Mouse (Mus musculus) embryonic facial prominence, embryonic 10.5 days (tissue): Measurements from ENCODE around the gene B430306N03Rik. TPM values are rescaled to one million over a fixed set of nuclear protein-coding genes. Genes with fewer than 3 reads are reported as not detected.

Experiments used
- DNase-seq: peaks from one replicate; pipeline ENCODE4 v3.0.0-alpha.2; 2017; ENCODE audit warnings: low spot score
- H3K27ac ChIP-seq: fragments of 300-500 bp; sonication (generic); replicated peaks from 2 replicates; pipeline ENCODE4 v1.5.1; 2016; ENCODE audit warnings: mild to moderate bottlenecking
- H3K27me3 ChIP-seq: fragments of 300-500 bp; sonication (generic); replicated peaks from 2 replicates; pipeline ENCODE4 v1.6.1; 2016; ENCODE audit warnings: low read depth, mild to moderate bottlenecking; ENCODE audit not compliant: poor library complexity, severe bottlenecking
- H3K36me3 ChIP-seq: fragments of 300-500 bp; sonication (generic); replicated peaks from 2 replicates; pipeline ENCODE4 v1.6.1; 2016; ENCODE audit warnings: mild to moderate bottlenecking, moderate library complexity
- H3K4me1 ChIP-seq: fragments of 300-500 bp; sonication (generic); 2 replicates; pipeline ENCODE4 v1.6.1; 2016
- H3K4me3 ChIP-seq: fragments of 300-500 bp; sonication (generic); 2 replicates; pipeline ENCODE4 v1.5.1; 2016; ENCODE audit warnings: mild to moderate bottlenecking, moderate library complexity
- H3K9me3 ChIP-seq: fragments of 300-500 bp; sonication (generic); 2 replicates; pipeline ENCODE4 v1.6.1; 2016; ENCODE audit warnings: mild to moderate bottlenecking
- WGBS: fragments of 180-500 bp; shearing (Covaris S2); methylation state at CpG from one replicate; pipeline ENCODE4 v1.1.7; 2016; 5-methylcytosine and 5-hydroxymethylcytosine counted together
- polyA plus RNA-seq: library from polyadenylated mRNA; unstranded; fragments of >200 nt; fragmentation: Nextera tagmentation; extraction: Ambion mirVana; gene quantifications from 2 replicates; pipeline ENCODE4 v1.2.1, GENCODE M21; 2016

B430306N03Rik gene
- polyA plus RNA-seq, 1 experiment from 2014 or later, result not detected

GRCm38 (mm10) chr17:48321279-48321678 lies 5.3 kb downstream of the B430306N03Rik start:
- Histone ChIP-seq H3K27ac (no peak overlapping the region), H3K36me3 (no peaks in the 10 kb centered on the region), H3K9me3 (no peaks in the 10 kb centered on the region), H3K4me3 (no peak overlapping the region), H3K4me1 (no peaks in the 10 kb centered on the region), H3K27me3 (no peaks in the 10 kb centered on the region)
- 79% methylated on average over 2 of the region's 2 CpGs for WGBS
- no peak for DNase-seq

DNA sequence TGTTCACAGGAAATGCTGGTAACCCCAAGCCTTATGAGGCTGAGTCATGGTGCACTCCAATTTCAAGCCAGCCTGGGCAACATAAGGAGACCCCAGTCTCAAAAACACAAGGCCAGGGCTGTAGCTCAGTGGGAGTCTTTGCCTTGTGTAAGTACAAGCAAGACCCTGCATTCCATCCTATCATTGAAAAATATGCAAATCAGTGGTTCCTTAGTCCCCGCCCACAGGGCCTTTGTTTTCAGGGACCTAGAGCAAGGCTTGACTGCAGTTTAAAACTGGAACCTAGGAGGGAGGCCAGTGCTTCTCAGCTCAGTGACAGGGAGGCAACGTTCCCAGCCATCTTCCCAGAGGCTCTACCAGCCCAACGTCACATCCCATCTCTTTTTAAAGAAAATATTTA lies 7.3 kb downstream of the B430306N03Rik start:
- peaks cover 6% of the 10 kb centered on the region for H3K4me1 ChIP-seq
- H3K4me3 ChIP-seq, result no peak overlapping the region
- 73% methylated on average over 3 of the region's 3 CpGs for WGBS
- no peaks in the 10 kb centered on the region for H3K27me3 ChIP-seq
- H3K9me3 ChIP-seq, result no peaks in the 10 kb centered on the region
- no peak for DNase-seq
- H3K27ac ChIP-seq, result no peak overlapping the region
- no peaks in the 10 kb centered on the region for H3K36me3 ChIP-seq

DNA sequence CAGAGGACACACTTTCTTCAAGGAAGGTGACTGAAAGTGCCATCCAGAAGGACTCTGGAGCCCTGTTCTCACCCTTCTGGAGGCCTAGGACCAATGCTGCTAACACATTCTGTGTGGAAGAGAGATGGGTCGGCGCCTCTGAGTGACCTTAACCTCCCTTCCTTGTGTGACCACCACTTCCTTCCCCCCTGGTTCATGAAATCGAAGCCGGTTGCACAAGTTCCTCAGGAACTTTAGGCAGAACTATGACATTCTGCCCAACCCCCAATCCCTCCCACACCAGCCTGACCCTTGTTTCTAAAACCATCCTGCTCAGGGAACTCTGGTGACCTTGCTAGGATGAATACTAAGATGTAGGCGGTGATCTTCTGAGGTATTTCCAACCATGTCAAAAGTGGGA lies 8.3 kb downstream of the B430306N03Rik start:
- no peaks in the 10 kb centered on the region for H3K27me3 ChIP-seq
- no peak for DNase-seq
- H3K4me1 ChIP-seq, result peaks cover 6% of the 10 kb centered on the region
- no peak overlapping the region for H3K27ac ChIP-seq
- no peak overlapping the region for H3K4me3 ChIP-seq
- no peaks in the 10 kb centered on the region for H3K36me3 ChIP-seq
- H3K9me3 ChIP-seq, result no peaks in the 10 kb centered on the region
- WGBS, result 92% methylated on average over 5 of the region's 5 CpGs

GRCm38 (mm10) chr17:48325093-48325492 lies 9.2 kb downstream of the B430306N03Rik start:
- WGBS, result 93% methylated on average over 6 of the region's 6 CpGs

GRCm38 (mm10) chr17:48325638-48326037 lies 9.7 kb downstream of the B430306N03Rik start:
- Histone ChIP-seq H3K27ac (no peak overlapping the region), H3K4me1 (peaks cover 6% of the 10 kb centered on the region)
- WGBS, result 92% methylated on average over 11 of the region's 11 CpGs

More at GRCm38 (mm10) chr17:48325093-48325492, 9.2 kb downstream of the B430306N03Rik start:
- no peaks in the 10 kb centered on the region for H3K27me3 ChIP-seq
- H3K9me3 ChIP-seq, result no peaks in the 10 kb centered on the region
- H3K27ac ChIP-seq, result no peak overlapping the region
- peaks cover 6% of the 10 kb centered on the region for H3K4me1 ChIP-seq
- no peak overlapping the region for H3K4me3 ChIP-seq
- no peaks in the 10 kb centered on the region for H3K36me3 ChIP-seq
- no peak for DNase-seq

DNA sequence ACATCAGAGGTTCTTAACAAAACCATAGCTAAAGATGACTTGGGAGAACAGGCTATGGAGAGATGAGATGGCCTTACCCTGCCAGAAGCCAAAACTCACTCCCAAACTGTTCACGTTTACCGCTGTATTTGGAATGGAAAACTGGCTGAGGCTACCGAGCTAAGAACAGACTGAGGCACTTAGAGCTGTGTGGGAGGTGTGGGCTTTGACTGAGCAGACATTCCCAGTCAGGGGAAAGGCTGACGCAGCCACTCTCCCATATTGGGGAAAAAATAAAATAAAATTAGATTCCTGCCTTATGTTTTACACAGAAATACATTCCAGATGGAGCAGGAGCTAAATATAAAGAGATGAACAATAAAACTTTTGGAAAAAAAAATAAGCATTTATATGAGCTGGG lies 10.7 kb downstream of the B430306N03Rik start:
- Histone ChIP-seq H3K27ac (no peak overlapping the region), H3K4me1 (peaks cover 6% of the 10 kb centered on the region), H3K36me3 (no peaks in the 10 kb centered on the region), H3K4me3 (no peak overlapping the region), H3K9me3 (no peaks in the 10 kb centered on the region), H3K27me3 (no peaks in the 10 kb centered on the region)
- 84% methylated on average over 4 of the region's 4 CpGs for WGBS
- no peak for DNase-seq

More at GRCm38 (mm10) chr17:48325638-48326037, 9.7 kb downstream of the B430306N03Rik start:
- Histone ChIP-seq H3K27me3 (no peaks in the 10 kb centered on the region), H3K9me3 (no peaks in the 10 kb centered on the region), H3K36me3 (no peaks in the 10 kb centered on the region), H3K4me3 (no peak overlapping the region)
- DNase-seq, result no peak

GRCm38 (mm10) chr17:48332524-48332923 lies 16.6 kb downstream of the B430306N03Rik start:
- DNase-seq, result no peak
- H3K4me1 ChIP-seq, result peaks cover 6% of the 10 kb centered on the region
- WGBS, result 90% methylated on average over 2 of the region's 2 CpGs
- no peaks in the 10 kb centered on the region for H3K36me3 ChIP-seq
- H3K27ac ChIP-seq, result no peak overlapping the region
- no peaks in the 10 kb centered on the region for H3K27me3 ChIP-seq
- no peaks in the 10 kb centered on the region for H3K9me3 ChIP-seq
- H3K4me3 ChIP-seq, result no peak overlapping the region

DNA sequence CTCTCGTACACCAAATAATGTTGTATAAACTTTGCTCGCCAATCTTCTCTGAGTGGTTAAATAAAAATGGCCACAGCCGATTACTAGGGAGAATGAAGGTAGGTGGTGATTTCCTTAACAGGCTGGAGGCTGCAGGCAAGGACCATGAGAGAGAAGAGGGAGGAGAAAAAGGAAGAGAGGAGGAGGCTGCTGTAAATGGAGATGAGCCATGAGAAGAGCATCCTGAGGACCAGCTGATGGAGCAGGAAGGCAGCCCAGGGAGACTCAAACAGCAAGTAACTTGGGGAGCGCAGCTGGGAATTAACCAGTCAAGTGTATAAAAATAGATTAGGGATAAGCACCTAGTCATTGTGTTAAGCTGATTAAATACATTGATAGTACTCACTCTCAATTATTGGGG lies 18.2 kb downstream of the B430306N03Rik start:
- Histone ChIP-seq H3K27ac (no peak overlapping the region), H3K36me3 (no peaks in the 10 kb centered on the region), H3K4me1 (no peaks in the 10 kb centered on the region), H3K4me3 (no peak overlapping the region), H3K27me3 (no peaks in the 10 kb centered on the region), H3K9me3 (no peaks in the 10 kb centered on the region)
- no peak for DNase-seq
- WGBS, result 89% methylated on average over 4 of the region's 4 CpGs

- Histone ChIP-seq H3K27ac (no peak overlapping the region), H3K4me3 (no peak overlapping the region), H3K36me3 (no peaks in the 10 kb centered on the region), H3K4me1 (no peaks in the 10 kb centered on the region; the same call in 1 of the 2 replicates), H3K9me3 (no peaks in the 10 kb centered on the region), H3K27me3 (no peaks in the 10 kb centered on the region)
- 3% methylated on average over 6 of the region's 6 CpGs for WGBS
- DNase-seq, result peak; percentile 84
These were observed 20.9 kb downstream of the B430306N03Rik start for GRCm38 (mm10) chr17:48336857-48337256.

DNA sequence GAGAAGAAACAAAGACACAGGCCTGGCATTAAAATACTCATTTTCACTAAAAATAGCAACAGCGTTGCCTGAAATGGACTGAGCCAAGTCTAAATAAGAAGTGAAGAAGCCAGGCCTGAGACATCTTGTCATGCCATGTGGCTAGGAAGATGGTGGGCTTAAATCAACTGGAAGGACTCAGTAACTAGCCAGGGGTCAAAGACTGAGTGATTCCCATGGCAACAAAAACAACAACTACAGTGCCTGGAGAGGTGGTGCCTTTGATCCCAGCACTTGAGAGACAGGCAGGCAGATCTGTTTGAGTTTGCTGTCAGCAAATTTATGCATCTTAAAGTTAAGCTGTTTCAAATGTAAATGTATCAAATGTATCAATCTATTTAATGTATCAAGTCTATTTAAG lies 24.3 kb downstream of the B430306N03Rik start:
- no peak for DNase-seq
- H3K9me3 ChIP-seq, result no peaks in the 10 kb centered on the region
- no peak overlapping the region for H3K4me3 ChIP-seq
- no peaks in the 10 kb centered on the region for H3K27me3 ChIP-seq
- H3K36me3 ChIP-seq, result no peaks in the 10 kb centered on the region
- H3K4me1 ChIP-seq, result no peaks in the 10 kb centered on the region; the same call in 1 of the 2 replicates
- no peak overlapping the region for H3K27ac ChIP-seq
- WGBS, result 92% methylated on average over 1 of the region's 1 CpGs

GRCm38 (mm10) chr17:48341947-48342346 lies 26.0 kb downstream of the B430306N03Rik start:
- H3K4me1 ChIP-seq, result no peaks in the 10 kb centered on the region; the same call in 1 of the 2 replicates
- no peaks in the 10 kb centered on the region for H3K9me3 ChIP-seq
- no peaks in the 10 kb centered on the region for H3K36me3 ChIP-seq
- 78% methylated on average over 3 of the region's 3 CpGs for WGBS
- no peak overlapping the region for H3K4me3 ChIP-seq
- H3K27me3 ChIP-seq, result no peaks in the 10 kb centered on the region
- DNase-seq, result no peak
- no peak overlapping the region for H3K27ac ChIP-seq

GRCm38 (mm10) chr17:48343065-48343464 lies 27.1 kb downstream of the B430306N03Rik start:
- H3K36me3 ChIP-seq, result no peaks in the 10 kb centered on the region
- DNase-seq, result no peak
- 88% methylated on average over 2 of the region's 2 CpGs for WGBS
- no peak overlapping the region for H3K4me3 ChIP-seq
- H3K27me3 ChIP-seq, result no peaks in the 10 kb centered on the region
- no peaks in the 10 kb centered on the region for H3K9me3 ChIP-seq
- H3K27ac ChIP-seq, result no peak overlapping the region
- no peaks in the 10 kb centered on the region; the same call in 1 of the 2 replicates for H3K4me1 ChIP-seq

- H3K27ac ChIP-seq, result no peak overlapping the region
- no peaks in the 10 kb centered on the region for H3K36me3 ChIP-seq
- H3K27me3 ChIP-seq, result no peaks in the 10 kb centered on the region
- 88% methylated on average over 4 of the region's 4 CpGs for WGBS
- H3K4me1 ChIP-seq, result no peaks in the 10 kb centered on the region
- DNase-seq, result no peak
- H3K4me3 ChIP-seq, result no peak overlapping the region
- no peaks in the 10 kb centered on the region for H3K9me3 ChIP-seq
These were observed 29.9 kb downstream of the B430306N03Rik start for GRCm38 (mm10) chr17:48345824-48346223.

DNA sequence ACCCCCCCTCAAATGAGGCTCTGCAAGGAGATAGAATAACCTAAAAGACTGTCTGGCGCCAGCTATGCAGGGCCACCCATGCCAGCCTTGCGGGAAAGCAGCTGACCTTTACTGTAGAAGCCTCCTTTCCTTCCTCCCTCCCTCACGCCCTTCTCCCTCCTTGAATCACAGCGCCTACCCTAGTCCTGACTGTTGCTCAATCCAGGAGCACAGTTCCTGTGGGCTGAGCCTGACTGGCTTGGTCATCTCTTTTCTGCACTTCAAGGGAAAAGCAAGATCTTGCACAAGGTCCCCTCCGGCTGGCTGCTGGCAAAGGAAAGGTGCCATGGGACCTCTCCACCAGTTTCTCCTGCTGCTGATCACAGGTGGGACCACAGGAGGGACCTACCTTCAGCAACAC lies 30.3 kb downstream of the B430306N03Rik start, which contains the start of gene Trem2:
Trem2 (plus strand) TSS at position 171 of the 400 bp plus-strand sequence.
- H3K36me3 ChIP-seq, result no peaks in the 10 kb centered on the region
- H3K4me3 ChIP-seq, result no peak within 1 kb of the TSS
- H3K27me3 ChIP-seq, result no peaks in the 10 kb centered on the region
- no peaks in the 10 kb centered on the region for H3K9me3 ChIP-seq
- WGBS, result 76% methylated on average over 5 of the region's 5 CpGs
- no peak for DNase-seq
- H3K27ac ChIP-seq, result no peak within 1 kb of the TSS
- H3K4me1 ChIP-seq, result no peaks in the 10 kb centered on the region
